Mouse (Mus musculus) forebrain, embryonic 13.5 days (tissue): ENCODE measurements around the gene Kif17. TPM values are rescaled to one million over a fixed set of nuclear protein-coding genes. Genes with fewer than 3 reads are reported as not detected.

ENCODE experiments used
- ATAC-seq: fragments of 200-750 bp; cut with Nextera tagmentation; 2 replicates; pipeline ENCODE4 v1.8.0; 2017
- H3K27ac ChIP-seq: fragments of 300-500 bp; sonication (generic); 2 replicates; pipeline ENCODE4 v1.5.1; 2015; ENCODE audit warnings: inconsistent platforms, mild to moderate bottlenecking, moderate library complexity
- H3K27me3 ChIP-seq: fragments of 300-500 bp; sonication (generic); 2 replicates; pipeline ENCODE4 v1.6.1; 2015; ENCODE audit warnings: mild to moderate bottlenecking, inconsistent platforms
- H3K36me3 ChIP-seq: fragments of 300-500 bp; sonication (generic); 2 replicates; pipeline ENCODE4 v1.6.1; 2015; ENCODE audit warnings: mild to moderate bottlenecking, inconsistent platforms; ENCODE audit not compliant: poor library complexity, severe bottlenecking
- H3K4me1 ChIP-seq: fragments of 300-500 bp; sonication (generic); 2 replicates; pipeline ENCODE4 v1.6.1; 2015; ENCODE audit warnings: inconsistent platforms
- H3K4me2 ChIP-seq: fragments of 300-500 bp; sonication (generic); 2 replicates; pipeline ENCODE4 v1.6.1; 2015; ENCODE audit warnings: inconsistent platforms, mild to moderate bottlenecking, moderate library complexity
- H3K4me3 ChIP-seq: fragments of 300-500 bp; sonication (generic); 2 replicates; pipeline ENCODE4 v1.5.1; 2015; ENCODE audit warnings: mild to moderate bottlenecking, inconsistent platforms
- H3K9ac ChIP-seq: fragments of 300-500 bp; sonication (generic); 2 replicates; pipeline ENCODE4 v1.6.1; 2015; ENCODE audit warnings: mild to moderate bottlenecking, inconsistent platforms
- H3K9me3 ChIP-seq: fragments of 300-500 bp; sonication (generic); replicated peaks from 2 replicates; pipeline ENCODE4 v1.6.1; 2016; ENCODE audit warnings: inconsistent platforms
- WGBS: fragments of 180-500 bp; shearing (Covaris S2); methylation state at CpG from one replicate; pipeline ENCODE4 v1.1.7; 2015; 5-methylcytosine and 5-hydroxymethylcytosine counted together
- polyA plus RNA-seq: library from polyadenylated mRNA; unstranded; fragments of >200 nt; fragmentation: Nextera tagmentation; extraction: Ambion mirVana; gene quantifications from 2 replicates; pipeline ENCODE4 v1.2.1, GENCODE M21; 2015

Kif17 gene
- polyA plus RNA-seq, 1 experiment from 2014 or later, result 0.59 TPM

DNA sequence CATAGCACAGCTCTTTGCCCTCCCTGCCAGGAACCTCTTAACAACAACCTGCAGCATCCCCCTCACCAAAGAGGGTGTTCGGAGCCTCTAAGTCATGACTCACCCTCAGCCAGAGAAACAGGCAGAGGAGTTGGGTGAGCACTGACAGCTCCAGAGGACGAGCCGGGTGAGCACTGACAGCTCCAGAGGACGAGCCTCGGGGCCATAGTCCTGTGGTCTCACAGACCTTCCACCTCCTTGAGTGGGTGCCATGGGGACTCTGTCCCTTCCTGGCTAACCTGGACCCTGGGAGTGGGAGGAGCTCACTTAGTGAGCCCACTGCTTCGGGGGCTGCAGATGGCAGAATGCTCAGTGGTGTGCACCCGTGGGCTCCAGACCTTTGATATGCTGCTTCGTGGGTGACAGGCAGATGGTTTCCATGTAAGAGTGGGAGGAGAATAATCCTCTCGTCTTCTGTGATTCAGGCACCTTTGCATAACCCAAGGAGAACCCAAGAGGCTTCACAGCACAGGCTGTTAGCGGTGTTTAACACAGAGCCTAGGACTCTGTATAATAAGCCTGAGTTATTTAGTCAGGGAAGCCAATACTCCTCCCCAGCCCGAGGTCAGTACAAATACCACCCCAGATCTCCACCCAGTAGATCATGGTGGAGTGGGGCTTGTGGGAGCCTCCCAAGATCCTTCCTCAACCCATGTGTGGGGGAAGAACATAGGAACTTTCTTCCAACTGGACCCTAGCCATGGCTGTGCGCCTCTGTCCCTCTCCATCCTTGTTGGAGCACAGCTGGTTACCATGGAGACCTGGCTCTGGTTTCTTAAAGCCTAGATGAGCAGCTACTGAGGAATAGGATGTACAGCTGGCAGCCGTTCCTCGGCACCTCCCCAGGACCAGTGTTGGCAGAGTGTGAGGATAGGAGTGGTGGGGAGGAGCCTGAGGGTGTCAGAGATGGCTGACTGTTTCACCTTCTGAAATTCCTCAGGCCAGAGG is 22.1 kb downstream of the Kif17 start:
- Histone ChIP-seq H3K9me3 (no peaks in the 10 kb centered on the region), H3K36me3 (no peaks in the 10 kb centered on the region), H3K4me1 (peaks cover 3% of the 10 kb centered on the region; the same call in 1 of the 2 replicates), H3K27me3 (0 out of 2 replicates have a peak, but pooled peaks cover 4% of the 10 kb centered on the region), H3K9ac (no peak overlapping the region), H3K27ac (no peak overlapping the region), H3K4me2 (no peak overlapping the region), H3K4me3 (no peak overlapping the region)
- no peak for ATAC-seq
- WGBS, result 76% methylated on average over 14 of the region's 14 CpGs

DNA sequence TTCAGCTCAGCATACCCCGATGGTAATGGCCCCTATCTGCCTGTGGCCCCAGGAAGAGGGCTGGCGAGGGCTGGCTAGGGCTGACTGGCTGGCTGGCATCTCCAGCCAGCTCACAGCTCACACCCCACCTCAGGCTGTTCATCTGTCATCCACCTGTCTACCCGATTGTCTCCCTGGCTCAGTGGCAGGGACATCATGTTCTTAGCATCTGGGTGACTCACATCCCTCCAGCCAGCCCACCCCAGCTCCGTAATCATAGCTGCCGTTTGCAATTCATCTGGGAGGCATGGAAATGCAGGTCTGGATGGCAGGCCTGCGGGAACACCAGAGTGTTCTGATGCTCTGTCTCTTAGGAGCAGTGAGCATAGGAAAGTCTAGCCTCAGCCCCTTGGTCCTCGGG is 28.1 kb downstream of the Kif17 start:
- Histone ChIP-seq H3K9ac (no peak overlapping the region), H3K9me3 (no peaks in the 10 kb centered on the region), H3K27me3 (no peaks in the 10 kb centered on the region), H3K27ac (no peak overlapping the region), H3K4me2 (no peak overlapping the region), H3K4me1 (no peaks in the 10 kb centered on the region), H3K36me3 (no peaks in the 10 kb centered on the region), H3K4me3 (no peak overlapping the region)
- ATAC-seq, result no peak
- WGBS, result 78% methylated on average over 7 of the region's 7 CpGs

DNA sequence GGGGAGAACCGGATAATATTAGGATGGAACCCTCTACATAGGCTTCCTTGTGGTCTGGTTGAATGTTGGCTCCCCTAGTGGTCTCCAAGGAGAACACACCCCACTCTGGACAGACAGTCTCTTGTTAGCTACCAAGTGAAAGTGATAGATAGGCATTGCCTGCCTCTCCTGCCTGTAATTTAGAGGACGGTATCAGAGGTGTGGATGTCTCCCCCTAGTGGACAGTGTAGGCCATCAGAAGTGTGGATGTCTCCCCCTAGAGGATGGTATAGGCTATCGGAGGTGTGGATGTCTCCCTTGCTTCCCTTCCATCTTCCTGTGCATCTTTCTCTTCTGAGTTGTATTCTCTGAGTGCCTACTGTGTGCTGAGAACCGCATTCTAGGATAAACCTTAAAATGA is 32.6 kb downstream of the Kif17 start:
- H3K9me3 ChIP-seq, result no peaks in the 10 kb centered on the region
- H3K27me3 ChIP-seq, result 0 out of 2 replicates have a peak, but pooled peaks cover 3% of the 10 kb centered on the region
- H3K4me1 ChIP-seq, result no peaks in the 10 kb centered on the region
- H3K4me3 ChIP-seq, result no peak overlapping the region
- H3K27ac ChIP-seq, result no peak overlapping the region
- no peak overlapping the region for H3K9ac ChIP-seq
- WGBS, result 30% methylated on average over 4 of the region's 4 CpGs
- no peaks in the 10 kb centered on the region for H3K36me3 ChIP-seq
- ATAC-seq, result peak; percentile 45; the same call in 1 of the 2 replicates
- no peak overlapping the region for H3K4me2 ChIP-seq

DNA sequence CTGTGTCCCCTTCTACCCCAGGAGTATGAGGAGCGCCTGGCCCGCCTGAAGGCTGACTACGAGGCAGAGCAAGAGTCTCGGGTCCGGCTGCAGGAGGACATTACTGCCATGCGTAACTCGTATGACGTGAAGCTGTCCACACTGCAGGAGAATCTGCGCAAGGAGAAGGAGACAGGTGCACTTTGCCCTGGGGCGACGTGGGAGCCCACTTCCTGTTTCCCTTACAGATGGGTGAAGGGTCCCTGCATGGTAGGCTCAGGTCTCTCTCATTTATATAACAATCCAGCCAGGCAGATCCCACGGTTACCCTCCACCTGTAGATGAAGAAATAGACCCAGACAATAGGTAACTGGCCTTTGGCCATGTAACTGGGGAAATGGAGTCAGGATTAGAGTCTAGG is 36.2 kb downstream of the Kif17 start:
- WGBS, result 90% methylated on average over 12 of the region's 12 CpGs
- H3K9me3 ChIP-seq, result no peaks in the 10 kb centered on the region
- no peak overlapping the region for H3K27ac ChIP-seq
- H3K4me2 ChIP-seq, result no peak overlapping the region
- no peak overlapping the region for H3K9ac ChIP-seq
- no peaks in the 10 kb centered on the region for H3K36me3 ChIP-seq
- no peak overlapping the region for H3K4me3 ChIP-seq
- no peaks in the 10 kb centered on the region for H3K4me1 ChIP-seq
- no peak for ATAC-seq
- 0 out of 2 replicates have a peak, but pooled peaks cover 3% of the 10 kb centered on the region for H3K27me3 ChIP-seq

DNA sequence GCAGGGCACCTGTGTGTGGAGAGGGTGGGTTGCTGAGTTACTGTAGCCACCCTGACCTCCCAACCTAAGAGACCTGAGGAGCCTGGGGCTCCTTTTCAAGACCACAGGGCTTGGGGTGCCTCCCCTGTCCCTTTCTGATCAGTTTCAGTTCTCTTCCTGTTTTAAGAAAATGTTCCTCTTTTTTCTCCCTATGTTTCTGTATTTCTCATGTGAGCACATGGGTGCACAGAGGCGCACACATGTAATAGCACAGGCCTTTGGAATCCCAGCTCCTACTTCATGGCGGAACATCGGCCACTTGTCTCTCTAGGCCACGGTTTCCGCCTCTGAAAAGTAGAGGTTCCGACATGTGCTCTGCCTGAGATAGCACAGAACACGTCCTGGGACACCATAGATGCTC is 38.5 kb downstream of the Kif17 start:
- Histone ChIP-seq H3K4me1 (no peaks in the 10 kb centered on the region), H3K9ac (no peak overlapping the region)

DNA sequence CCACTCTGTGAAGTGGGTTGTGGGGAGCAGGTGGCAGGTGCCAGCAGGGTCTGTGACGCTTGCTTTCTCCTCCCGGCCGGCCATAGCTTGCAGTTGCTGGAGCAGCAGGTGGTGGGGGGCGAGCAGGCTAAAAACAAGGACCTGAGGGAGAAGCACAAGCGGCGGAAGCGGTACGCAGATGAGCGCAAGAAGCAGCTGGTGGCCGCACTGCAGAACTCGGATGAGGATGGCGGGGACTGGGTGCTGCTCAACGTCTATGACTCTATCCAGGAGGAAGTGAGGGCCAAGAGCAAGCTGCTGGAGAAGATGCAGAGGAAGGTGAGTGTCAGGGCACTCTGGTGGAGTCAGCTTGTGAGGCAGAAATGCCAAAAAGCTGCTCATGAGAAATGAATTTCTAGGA is 41.8 kb downstream of the Kif17 start:
- 90% methylated on average over 13 of the region's 13 CpGs for WGBS

More for the DNA sequence above, 38.5 kb downstream of the Kif17 start:
- ATAC-seq, result no peak
- 0 out of 2 replicates have a peak, but pooled peaks cover 3% of the 10 kb centered on the region for H3K27me3 ChIP-seq
- no peaks in the 10 kb centered on the region for H3K9me3 ChIP-seq
- WGBS, result 83% methylated on average over 7 of the region's 7 CpGs
- no peak overlapping the region for H3K4me2 ChIP-seq
- no peak overlapping the region for H3K27ac ChIP-seq
- H3K36me3 ChIP-seq, result no peaks in the 10 kb centered on the region
- H3K4me3 ChIP-seq, result no peak overlapping the region

DNA sequence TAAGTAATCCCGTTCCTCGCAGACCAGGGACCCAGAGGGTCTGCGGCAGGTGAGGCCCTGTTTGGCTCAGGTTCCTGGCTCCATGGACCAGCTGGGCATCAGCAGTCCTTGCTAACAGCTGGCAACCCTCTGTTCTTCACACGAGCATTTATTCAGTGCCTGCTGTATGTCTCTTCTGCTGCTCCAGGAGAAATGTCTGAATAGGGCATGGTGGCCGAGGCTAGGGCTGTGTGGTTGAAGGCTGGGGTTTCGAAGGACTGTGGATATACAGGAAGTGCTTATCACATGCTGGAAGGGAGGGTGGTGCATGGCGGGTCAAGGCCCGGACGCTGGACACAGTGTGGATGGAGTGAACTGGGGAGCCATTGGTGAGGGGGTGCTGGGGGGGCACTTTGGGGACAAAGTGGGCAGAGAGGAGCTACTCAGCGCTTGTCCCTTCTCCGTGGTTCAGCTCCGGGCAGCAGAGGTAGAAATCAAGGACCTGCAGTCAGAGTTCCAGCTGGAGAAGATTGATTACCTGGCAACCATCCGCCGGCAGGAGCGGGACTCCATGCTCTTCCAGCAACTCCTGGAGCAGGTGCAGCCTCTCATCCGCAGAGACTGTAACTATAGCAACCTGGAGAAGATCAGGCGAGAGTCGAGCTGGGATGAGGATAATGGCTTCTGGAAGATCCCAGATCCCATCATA is 43.2 kb downstream of the Kif17 start:
- no peaks in the 10 kb centered on the region for H3K36me3 ChIP-seq
- H3K9ac ChIP-seq, result no peak overlapping the region
- no peaks in the 10 kb centered on the region for H3K9me3 ChIP-seq
- 0 out of 2 replicates have a peak, but pooled peaks have one; percentile 33 for ATAC-seq
- WGBS, result 76% methylated on average over 18 of the region's 18 CpGs
- no peak overlapping the region for H3K4me3 ChIP-seq
- H3K4me2 ChIP-seq, result no peak overlapping the region
- no peaks in the 10 kb centered on the region for H3K27me3 ChIP-seq
- H3K4me1 ChIP-seq, result no peaks in the 10 kb centered on the region
- peak overlapping the region; percentile 59 for H3K27ac ChIP-seq

More for the DNA sequence above, 41.8 kb downstream of the Kif17 start:
- H3K27ac ChIP-seq, result no peak overlapping the region
- no peak overlapping the region for H3K4me2 ChIP-seq
- no peaks in the 10 kb centered on the region for H3K9me3 ChIP-seq
- 0 out of 2 replicates have a peak, but pooled peaks cover 3% of the 10 kb centered on the region for H3K27me3 ChIP-seq
- no peak overlapping the region for H3K9ac ChIP-seq
- H3K4me1 ChIP-seq, result no peaks in the 10 kb centered on the region
- ATAC-seq, result no peak
- H3K36me3 ChIP-seq, result no peaks in the 10 kb centered on the region
- H3K4me3 ChIP-seq, result no peak overlapping the region

DNA sequence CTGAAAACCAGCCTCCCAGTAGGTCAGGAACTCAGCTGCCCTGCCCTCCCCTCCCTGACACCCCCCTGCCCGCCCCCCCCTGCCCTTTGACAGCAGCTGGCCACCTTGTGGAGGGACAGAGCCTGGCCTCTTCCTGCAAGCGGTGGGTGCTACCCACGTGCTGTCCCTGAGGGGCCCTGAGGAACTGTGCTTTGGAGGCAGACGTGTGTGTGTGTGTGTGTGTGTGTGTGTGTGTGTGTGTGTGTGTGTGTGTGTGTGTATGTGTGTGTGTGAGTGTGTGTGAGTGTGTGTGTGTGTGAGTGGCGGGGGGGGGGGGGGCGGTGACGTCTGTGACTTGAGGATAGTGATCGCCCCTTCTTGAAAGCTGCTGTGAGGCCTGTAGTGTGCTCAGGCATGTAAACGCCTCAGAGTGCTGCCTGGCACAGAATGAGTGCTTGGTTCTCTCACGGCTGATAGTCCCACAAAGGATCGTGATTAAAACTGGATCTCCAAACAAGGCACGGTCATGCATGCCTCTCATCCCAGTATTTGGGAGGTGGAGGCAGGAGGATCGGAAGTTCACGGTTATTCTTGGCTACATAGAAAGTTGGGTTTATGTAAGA is 43.8 kb downstream of the Kif17 start:
- ATAC-seq, result no peak
- Histone ChIP-seq H3K36me3 (no peaks in the 10 kb centered on the region), H3K4me1 (no peaks in the 10 kb centered on the region), H3K9ac (no peak overlapping the region), H3K4me2 (no peak overlapping the region), H3K27me3 (no peaks in the 10 kb centered on the region), H3K4me3 (no peak overlapping the region), H3K27ac (peak overlapping the region; percentile 59), H3K9me3 (no peaks in the 10 kb centered on the region)
- WGBS, result 75% methylated on average over 7 of the region's 14 CpGs

DNA sequence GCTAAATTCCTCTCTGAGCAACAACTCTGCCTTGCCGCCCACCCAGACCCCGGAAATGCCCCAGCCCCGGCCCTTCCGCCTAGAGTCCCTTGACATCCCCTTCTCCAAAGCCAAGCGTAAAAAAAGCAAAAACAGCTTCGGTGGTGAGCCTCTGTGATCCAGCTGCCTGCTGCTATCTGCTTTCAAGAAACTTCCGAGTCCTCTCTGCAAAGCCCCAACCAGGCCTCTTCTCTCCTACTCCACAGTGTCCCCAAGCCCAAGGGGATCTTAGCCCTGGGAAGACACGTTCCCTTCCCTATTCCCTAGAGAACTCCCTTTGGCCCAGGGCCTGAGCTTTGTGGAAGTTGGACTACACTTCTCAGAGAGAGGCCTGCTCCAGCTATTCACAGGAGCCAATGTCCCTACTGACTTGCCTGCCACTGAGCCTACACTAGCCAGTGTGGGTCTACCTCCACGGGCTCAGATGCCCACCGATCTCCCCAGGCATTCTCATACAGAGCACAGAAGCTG is 51.1 kb downstream of the Kif17 start:
- Histone ChIP-seq H3K9me3 (no peaks in the 10 kb centered on the region), H3K4me2 (no peak overlapping the region), H3K36me3 (no peaks in the 10 kb centered on the region), H3K27me3 (no peaks in the 10 kb centered on the region), H3K4me1 (peaks cover 20% of the 10 kb centered on the region), H3K4me3 (no peak overlapping the region), H3K9ac (no peak overlapping the region), H3K27ac (no peak overlapping the region)
- no peak for ATAC-seq
- 92% methylated on average over 10 of the region's 10 CpGs for WGBS

DNA sequence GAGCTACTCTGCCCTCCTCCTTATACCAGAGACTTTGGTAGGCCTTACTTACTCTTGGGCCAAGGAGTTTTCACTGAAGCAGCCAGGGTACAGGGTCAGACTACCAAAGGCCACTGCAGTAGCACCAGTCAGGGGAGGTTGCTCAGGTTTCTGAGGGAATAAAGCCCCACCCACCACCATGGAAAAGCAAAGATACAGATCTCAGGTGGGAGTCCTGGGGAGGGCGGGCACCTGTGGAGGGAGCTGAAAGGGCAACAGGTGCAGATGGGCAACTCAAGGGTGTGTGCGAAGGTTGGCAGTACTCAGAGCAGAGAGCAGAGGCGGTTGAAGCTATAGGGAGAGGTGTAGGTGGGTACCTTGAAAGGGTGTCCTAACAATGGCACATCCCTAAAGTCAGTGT is 52.8 kb downstream of the Kif17 start:
- H3K4me1 ChIP-seq, result peaks cover 37% of the 10 kb centered on the region
- H3K27me3 ChIP-seq, result no peaks in the 10 kb centered on the region
- no peak overlapping the region for H3K27ac ChIP-seq
- no peaks in the 10 kb centered on the region for H3K9me3 ChIP-seq
- H3K9ac ChIP-seq, result no peak overlapping the region
- no peak overlapping the region for H3K4me3 ChIP-seq
- H3K36me3 ChIP-seq, result peaks cover 15% of the 10 kb centered on the region
- H3K4me2 ChIP-seq, result peak overlapping the region; percentile 79; the same call in 1 of the 2 replicates
- ATAC-seq, result no peak
- WGBS, result 92% methylated on average over 3 of the region's 3 CpGs

DNA sequence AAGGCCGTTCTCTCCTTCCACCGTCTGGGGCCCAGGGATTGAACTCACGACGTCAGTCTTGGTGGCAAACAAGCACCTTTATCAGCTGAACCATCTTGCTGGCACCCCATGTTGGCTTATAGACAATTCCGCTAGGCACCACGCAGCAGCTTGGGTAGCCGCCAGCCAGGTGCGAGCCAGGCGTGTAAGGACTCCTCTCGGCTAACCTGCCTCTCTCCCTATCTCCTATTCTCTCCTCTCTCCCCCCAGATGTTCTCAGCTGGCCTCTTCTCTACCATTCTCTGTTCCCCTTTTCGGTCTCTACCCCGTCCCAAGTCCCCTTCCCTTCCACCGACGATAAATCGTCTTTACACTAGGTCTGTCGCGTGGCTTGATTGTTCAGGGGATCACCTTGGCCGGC is 53.5 kb downstream of the Kif17 start:
- 12% methylated on average over 18 of the region's 18 CpGs for WGBS
- H3K27me3 ChIP-seq, result no peaks in the 10 kb centered on the region
- H3K9me3 ChIP-seq, result no peaks in the 10 kb centered on the region
- H3K4me3 ChIP-seq, result peak overlapping the region; percentile 97
- peak overlapping the region; percentile 65 for H3K27ac ChIP-seq
- H3K4me1 ChIP-seq, result peaks cover 38% of the 10 kb centered on the region
- H3K9ac ChIP-seq, result peak overlapping the region; percentile 66
- ATAC-seq, result no peak
- peaks cover 22% of the 10 kb centered on the region for H3K36me3 ChIP-seq
- H3K4me2 ChIP-seq, result peak overlapping the region; percentile 79
